Mouse (Mus musculus) mouse trophoblast stem cell (cell line): Measurements from ENCODE around the gene Lif.

ENCODE experiments used
- in situ Hi-C, 2 experiments: fragments of 300-500 bp; cut with MseI, MboI; formaldehyde crosslinking; loops; 2 replicates in 1 of 2; 3 replicates in 1 of 2; pipeline ENCODE4 v1.15.1; 2025

Gene Lif

GRCm38 (mm10) chr11:4228463-4228862 is 28.9 kb upstream of the Lif start:
- in situ Hi-C loops: loop anchor here in 1 of 2 experiments (10.0 kb wide), 1 partner anchor 196 kb away; no protein-coding TSS in a partner anchor

GRCm38 (mm10) chr11:4229841-4230240 is 27.5 kb upstream of the Lif start:
- in situ Hi-C loops: loop anchor here in 1 of 2 experiments (10.0 kb wide), 1 partner anchor 195 kb away; no protein-coding TSS in a partner anchor

GRCm38 (mm10) chr11:4231435-4231834 is 25.9 kb upstream of the Lif start:
- in situ Hi-C loops: no loop called here

DNA sequence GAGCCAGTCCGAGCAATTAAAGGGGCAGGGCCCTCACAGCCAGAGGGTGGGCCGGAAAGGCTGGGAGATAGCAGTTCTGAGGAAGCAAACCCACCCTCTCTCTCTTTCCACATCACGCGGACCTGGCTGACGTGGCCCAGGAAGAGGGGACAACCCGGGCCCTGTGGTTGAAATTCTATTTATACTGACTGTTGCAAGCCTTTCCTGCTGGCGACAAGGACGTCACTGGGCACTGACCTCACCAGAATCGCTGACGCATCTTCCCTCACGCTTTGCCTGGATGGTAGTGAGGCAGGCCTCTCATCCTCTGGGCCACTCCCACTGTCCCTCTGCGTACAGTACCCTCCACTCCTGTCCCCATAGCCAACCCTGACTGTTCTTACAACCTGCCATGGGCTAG is 24.7 kb upstream of the Lif start:
- in situ Hi-C loops: no loop called here

DNA sequence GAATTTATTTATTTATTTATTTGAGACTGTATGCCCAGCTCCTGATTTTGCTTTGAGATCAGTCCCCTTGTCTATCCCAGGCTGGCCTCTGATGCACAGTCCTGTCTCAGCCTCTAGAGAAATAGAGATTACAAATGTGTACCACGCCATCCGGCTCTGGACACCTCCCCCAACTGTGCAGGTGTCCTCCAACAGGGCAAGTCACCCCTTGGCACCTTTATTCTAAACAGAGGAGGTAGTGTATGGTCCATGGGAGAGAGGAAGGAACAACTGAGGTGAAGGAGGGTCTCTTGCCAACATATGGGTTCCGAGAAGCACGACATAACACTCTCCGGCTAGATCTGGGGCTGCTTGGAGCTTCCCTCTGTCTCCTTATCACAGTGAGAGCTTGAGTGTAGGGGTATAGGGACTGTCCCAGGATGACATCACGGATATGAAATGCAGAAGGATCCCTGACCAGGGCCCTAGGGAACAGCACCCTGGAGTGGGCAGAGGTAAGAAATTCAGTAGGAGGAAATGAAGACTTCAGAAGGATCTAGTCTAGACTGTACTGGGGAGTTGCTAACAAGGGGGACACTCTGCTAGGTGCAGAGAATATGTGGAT is 22.2 kb upstream of the Lif start:
- in situ Hi-C loops: no loop called here

- in situ Hi-C loops: no loop called here
Measured at GRCm38 (mm10) chr11:4235665-4236545, 21.5 kb upstream of the Lif start, which contains the start of gene Osm. Gene Osm, plus strand, starts transcription at chr11:4236420.

- in situ Hi-C loops: no loop called here
Measured at GRCm38 (mm10) chr11:4236546-4237067, 20.8 kb upstream of the Lif start.

DNA sequence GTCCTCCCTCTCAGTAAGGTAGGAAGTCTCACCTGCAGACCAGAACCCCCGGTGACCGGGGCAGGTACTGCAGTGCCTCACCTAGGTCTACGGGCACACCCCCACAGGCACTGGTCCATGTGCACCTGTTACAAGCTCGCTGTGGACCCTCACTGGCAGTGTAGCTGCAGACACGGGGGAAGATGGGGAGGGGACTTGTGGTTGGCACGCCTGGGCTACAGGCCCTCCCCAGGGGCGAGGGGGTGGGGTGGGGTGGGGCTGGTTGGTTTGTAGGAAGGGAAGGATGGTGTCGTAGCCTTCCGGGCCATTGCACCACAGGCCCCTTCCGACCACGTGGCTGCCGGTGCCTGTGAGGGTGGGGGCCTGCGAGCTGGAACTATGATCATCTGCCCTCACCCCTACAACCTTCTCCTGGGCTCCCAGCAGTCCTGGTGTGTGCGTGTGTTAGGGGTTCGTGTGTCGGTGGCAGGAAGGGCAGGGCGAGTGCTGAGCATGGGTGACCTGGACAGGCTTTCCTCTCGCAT is 19.9 kb upstream of the Lif start:
- in situ Hi-C loops: no loop called here

DNA sequence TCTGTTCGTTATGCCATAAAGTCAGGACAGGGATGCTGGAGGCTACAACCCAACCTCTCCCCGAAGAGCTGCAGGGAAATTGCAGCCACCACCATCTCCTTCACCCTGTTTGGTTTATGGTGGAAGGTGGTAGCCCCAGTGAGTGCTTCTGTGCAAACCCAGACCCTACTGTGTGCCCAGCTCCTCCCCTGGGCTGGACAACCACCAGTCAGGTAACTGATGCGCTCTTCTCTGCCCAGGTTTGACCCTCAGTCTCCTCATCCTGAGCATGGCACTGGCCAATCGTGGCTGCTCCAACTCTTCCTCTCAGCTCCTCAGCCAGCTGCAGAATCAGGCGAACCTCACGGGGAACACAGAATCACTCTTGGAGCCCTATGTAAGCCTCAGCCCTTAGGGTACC is 19.2 kb upstream of the Lif start:
- in situ Hi-C loops: no loop called here

DNA sequence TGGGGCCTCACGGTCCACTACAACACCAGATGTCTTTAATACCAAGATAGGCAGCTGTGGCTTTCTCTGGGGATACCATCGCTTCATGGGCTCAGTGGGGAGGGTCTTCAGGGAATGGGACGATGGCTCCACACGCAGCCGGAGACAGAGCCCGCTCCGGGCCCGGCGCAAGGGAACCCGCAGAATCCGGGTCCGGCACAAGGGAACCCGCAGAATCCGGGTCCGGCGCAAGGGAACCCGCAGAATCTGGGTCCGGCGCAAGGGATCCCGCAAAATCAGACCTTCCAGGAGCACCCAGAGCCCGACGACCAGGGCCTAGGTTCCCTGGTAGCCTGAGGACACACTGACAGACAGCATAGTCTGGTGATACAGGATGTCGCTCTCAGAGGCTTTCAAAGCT is 17.7 kb upstream of the Lif start:
- in situ Hi-C loops: no loop called here

DNA sequence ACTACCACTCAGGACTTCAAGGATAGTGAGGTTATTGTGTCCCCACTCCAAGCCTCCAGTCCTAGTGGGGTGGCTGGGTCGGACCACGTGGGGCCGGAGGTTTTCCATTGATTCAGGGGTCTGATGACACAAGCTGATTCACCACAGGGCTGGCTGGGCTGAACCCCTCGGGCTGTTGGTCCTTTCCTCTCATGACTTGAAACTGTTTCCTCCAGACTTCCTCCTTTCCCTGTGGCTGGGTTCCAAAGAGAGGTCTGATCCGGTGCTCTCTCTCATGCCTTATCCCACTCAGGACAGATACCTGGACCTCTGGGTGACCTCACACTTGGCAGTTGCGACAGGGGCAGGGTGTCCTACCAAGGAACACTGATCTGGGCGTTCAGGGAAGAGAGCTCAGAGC is 17.2 kb upstream of the Lif start:
- in situ Hi-C loops: no loop called here

DNA sequence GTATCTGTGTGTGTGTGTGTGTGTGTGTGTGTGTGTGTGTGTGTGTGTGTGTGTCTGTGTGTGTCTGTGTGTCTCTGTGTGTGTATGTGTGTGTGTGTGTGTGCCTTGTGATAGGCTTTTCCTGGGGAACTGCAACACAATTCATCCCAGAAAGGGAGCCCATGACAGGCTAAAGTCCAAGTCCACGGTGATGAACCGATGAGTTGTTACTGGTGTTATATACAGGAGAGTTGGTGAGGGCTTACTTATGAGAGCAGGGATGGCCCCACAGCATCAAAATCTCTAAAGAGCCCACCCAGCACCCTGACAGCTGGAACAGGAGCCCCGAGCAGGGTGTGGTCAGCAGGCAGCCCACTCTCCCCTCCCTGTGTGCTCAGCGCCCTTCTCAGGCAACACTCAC is 16.2 kb upstream of the Lif start:
- in situ Hi-C loops: no loop called here

DNA sequence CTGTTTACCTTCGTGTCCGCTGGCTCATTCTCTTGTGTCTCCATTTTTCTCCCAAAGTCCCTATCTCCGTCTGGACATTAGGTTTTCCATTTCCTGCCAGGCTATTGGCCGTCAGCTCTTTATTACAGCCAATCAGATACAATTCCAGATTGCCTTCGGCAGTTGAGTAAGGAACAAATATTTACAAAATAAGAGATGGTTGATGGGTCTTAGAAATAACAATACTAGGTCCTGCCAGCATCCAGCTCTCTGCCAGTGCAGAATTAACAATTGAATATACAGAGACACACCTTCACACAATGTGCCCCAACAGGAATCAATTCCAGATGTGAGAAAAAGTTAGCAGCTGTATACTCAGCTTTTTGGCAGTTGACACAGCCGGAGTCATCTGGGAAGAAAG is 11.2 kb upstream of the Lif start:
- in situ Hi-C loops: no loop called here

DNA sequence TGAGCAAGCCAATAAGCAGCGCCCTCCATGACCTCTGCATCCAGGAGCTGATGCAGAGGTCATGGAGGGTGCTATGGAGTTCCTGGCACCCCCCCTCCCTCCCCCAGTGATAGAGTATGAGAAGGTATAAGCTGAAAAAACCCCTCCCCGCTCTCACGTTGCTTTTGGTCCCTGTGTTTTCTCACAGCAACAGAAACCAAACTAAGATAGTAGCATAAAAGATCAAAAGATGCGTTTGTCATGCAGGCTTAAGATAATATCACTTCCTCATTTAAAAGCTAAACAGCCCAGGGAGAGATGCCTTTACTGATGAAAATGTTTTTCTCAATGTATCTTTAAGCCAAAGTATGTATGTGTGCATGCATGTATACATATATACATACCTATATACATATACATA is 10.7 kb upstream of the Lif start:
- in situ Hi-C loops: no loop called here

GRCm38 (mm10) chr11:4247201-4247959 is 10.0 kb upstream of the Lif start:
- in situ Hi-C loops: no loop called here

DNA sequence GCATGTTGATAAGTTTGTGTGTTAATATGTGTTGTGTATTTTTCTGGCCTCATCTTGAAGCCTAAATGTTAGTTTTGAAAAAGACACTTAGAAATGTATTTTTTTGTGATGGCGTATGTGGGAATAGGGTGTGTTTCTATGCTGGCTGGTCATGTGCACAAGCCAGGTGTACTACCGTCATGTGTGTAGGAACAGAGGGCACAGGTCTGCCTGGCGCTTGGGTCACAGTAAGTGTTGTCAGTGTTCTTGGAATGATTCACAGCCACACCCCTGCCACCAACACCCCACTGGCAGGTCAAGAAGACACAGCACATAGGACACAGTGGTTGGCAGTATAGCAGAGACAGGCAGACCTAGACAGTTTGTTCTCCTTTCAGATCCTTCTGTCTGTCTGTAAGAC is 8.2 kb upstream of the Lif start:
- in situ Hi-C loops: no loop called here

GRCm38 (mm10) chr11:4250290-4250689 is 7.1 kb upstream of the Lif start:
- in situ Hi-C loops: loop anchor here in 1 of 2 experiments (10.0 kb wide), 1 partner anchor 175 kb away; no protein-coding TSS in a partner anchor

DNA sequence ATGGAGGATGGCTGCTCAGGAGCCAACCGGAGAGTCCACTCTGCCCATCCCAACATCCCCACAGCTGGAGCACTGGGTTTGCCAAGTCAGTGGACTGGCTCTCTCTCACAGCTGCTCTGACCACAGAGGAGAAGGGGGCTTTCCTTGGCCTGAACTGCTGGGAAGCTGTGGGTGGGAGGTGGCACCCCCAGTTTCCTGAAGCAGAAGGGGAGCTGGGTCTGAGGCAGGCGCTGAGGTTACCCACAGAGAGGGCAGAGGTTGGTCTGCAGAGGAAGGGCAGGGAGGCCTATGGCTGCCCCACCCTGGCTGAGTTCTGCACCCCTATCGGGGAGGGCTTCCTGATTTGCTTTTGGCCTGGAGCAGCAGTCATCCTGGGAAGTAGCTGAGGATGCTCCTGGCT is 6.0 kb upstream of the Lif start:
- in situ Hi-C loops: loop anchor here in 1 of 2 experiments (10.0 kb wide), 1 partner anchor 173 kb away; no protein-coding TSS in a partner anchor

DNA sequence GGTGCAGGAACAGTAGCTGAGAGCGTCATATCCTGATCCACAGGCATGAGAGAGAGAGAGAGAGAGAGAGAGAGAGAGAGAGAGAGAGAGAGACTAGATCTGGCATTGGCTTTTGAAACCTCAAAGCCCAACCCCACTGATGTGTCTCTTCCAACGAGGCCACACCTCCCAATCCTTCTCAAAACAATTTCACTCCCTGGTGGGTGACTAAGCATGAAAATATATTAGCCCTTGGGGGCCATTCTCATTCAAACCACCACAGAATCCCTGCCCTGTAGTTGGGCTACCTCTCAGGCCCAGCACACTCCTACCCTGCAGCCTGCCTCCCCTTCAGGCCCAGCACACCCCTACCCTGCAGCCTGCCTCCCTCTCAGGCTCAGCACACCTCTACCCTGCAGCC is 4.5 kb upstream of the Lif start:
- in situ Hi-C loops: loop anchor here in 1 of 2 experiments (10.0 kb wide), 1 partner anchor 172 kb away; no protein-coding TSS in a partner anchor

GRCm38 (mm10) chr11:4257756-4258155 is 399 bp downstream of the Lif start:
- in situ Hi-C loops: loop anchor here (5.0 to 10.0 kb wide), 4 partner anchors 35 to 170 kb away; no protein-coding TSS in a partner anchor

- in situ Hi-C loops: loop anchor here (5.0 to 10.0 kb wide), 4 partner anchors 36 to 169 kb away; no protein-coding TSS in a partner anchor
Measured at GRCm38 (mm10) chr11:4258657-4259082, 1.3 kb downstream of the Lif start.
